Comparison of ENCODE assay signal across 21 mouse cellular contexts in genomic region chr6:39240956-39241355, GRCm38 (mm10). TPM values are rescaled to one million over a fixed set of nuclear protein-coding genes. Genes with fewer than 3 reads are reported as not detected.
A peak's percentile ranks its signal among the peaks of the same experiment; 100 is the strongest.
DNase-seq lines count a peak whose midpoint lies in the region; ATAC-seq and TF ChIP-seq lines count a peak whose summit lies in the region.
"Had no signal": no experiment of that assay in that cellular context is flagged by ENCODE, and none has a peak within 500 bp of the region (broad histone marks: within the 10 kb centered on the region; RNA-seq: fewer than 3 reads in every experiment).

No protein-coding gene starts in this region.

- H3K27me3 ChIP-seq in neural tube, embryonic 14.5 days (ENCODE audit: control insufficient read depth, insufficient read depth, low read length), result no peaks in the 10 kb centered on the region
- H3K27me3 ChIP-seq in small intestine, adult 2 months (ENCODE audit: control insufficient read depth, insufficient read depth, low read length), result no peaks in the 10 kb centered on the region
- H3K27me3 ChIP-seq in thymus, adult 2 months (ENCODE audit: control insufficient read depth, insufficient read depth, low read length), result no peaks in the 10 kb centered on the region
- H3K27me3 ChIP-seq: CH12.LX; embryonic facial prominence, embryonic 13.5 days; forebrain, embryonic 13.5 days; heart, embryonic 15.5 days; hindbrain, embryonic 13.5 days; Patski had no signal

- no peak overlapping the region for H3K4me2 ChIP-seq in neural tube, embryonic 14.5 days (ENCODE audit: low read depth, low read length)
- H3K4me2 ChIP-seq: embryonic facial prominence, embryonic 13.5 days; forebrain, embryonic 13.5 days; heart, embryonic 11.5 days; heart, embryonic 15.5 days; hindbrain, embryonic 13.5 days had no signal

- no peak overlapping the region for H3K27ac ChIP-seq in neural tube, embryonic 14.5 days (ENCODE audit: low read depth, low read length)
- H3K27ac ChIP-seq in small intestine, adult 2 months (ENCODE audit: insufficient read depth, low read depth, low read length), result peak overlapping the region; percentile 67; the same call in 1 of the 2 replicates
- H3K27ac ChIP-seq in thymus, adult 2 months (ENCODE audit: control insufficient read depth, insufficient read depth, low read length), result no peak overlapping the region
- H3K27ac ChIP-seq: embryonic facial prominence, embryonic 13.5 days; forebrain, embryonic 13.5 days; heart, adult 2 months; heart, embryonic 15.5 days; hindbrain, embryonic 13.5 days; hindbrain, postnatal 0 days had no signal

- TF ChIP-seq CTCF in small intestine, adult 2 months (IDR thresholded peaks at IDR 0.05; ENCODE audit: extremely low read depth, insufficient read length, insufficient replicate concordance, low read depth, low read length), result no peak
- TF ChIP-seq CTCF in thymus, adult 2 months (IDR thresholded peaks at IDR 0.05; ENCODE audit: borderline replicate concordance, control insufficient read depth, extremely low read depth, insufficient read depth, low read length, poor library complexity), result no peak

- no peaks in the 10 kb centered on the region for H3K36me3 ChIP-seq in neural tube, embryonic 14.5 days (ENCODE audit: control insufficient read depth, insufficient read depth, low read length)
- no peaks in the 10 kb centered on the region for H3K36me3 ChIP-seq in small intestine, adult 2 months (ENCODE audit: control insufficient read depth, insufficient read depth, low read length)
- H3K36me3 ChIP-seq in thymus, adult 2 months (ENCODE audit: control insufficient read depth, insufficient read depth, low read length), result no peaks in the 10 kb centered on the region
- H3K36me3 ChIP-seq: embryonic facial prominence, embryonic 13.5 days; heart, embryonic 15.5 days; hindbrain, embryonic 13.5 days had no signal

- H3K4me3 ChIP-seq in neural tube, embryonic 14.5 days (ENCODE audit: low read depth, low read length), result no peak overlapping the region
- H3K4me3 ChIP-seq in small intestine, adult 2 months (ENCODE audit: low read depth, low read length), result no peak overlapping the region
- no peak overlapping the region for H3K4me3 ChIP-seq in thymus, adult 2 months (ENCODE audit: control insufficient read depth, insufficient read depth, low read length)
- H3K4me3 ChIP-seq: embryonic facial prominence, embryonic 13.5 days; forebrain, embryonic 13.5 days; heart, adult 2 months; heart, embryonic 15.5 days; hindbrain, embryonic 13.5 days had no signal

- no peak overlapping the region for H3K9ac ChIP-seq in neural tube, embryonic 14.5 days (replicated peaks; ENCODE audit: low read depth, low read length)
- H3K9ac ChIP-seq: embryonic facial prominence, embryonic 13.5 days; forebrain, embryonic 13.5 days; forebrain, postnatal 0 days; heart, embryonic 15.5 days; hindbrain, embryonic 13.5 days had no signal

- peaks cover 4% of the 10 kb centered on the region; the same call in 1 of the 2 replicates for H3K4me1 ChIP-seq in neural tube, embryonic 14.5 days (ENCODE audit: control insufficient read depth, insufficient read depth, low read length)
- peaks cover 34% of the 10 kb centered on the region for H3K4me1 ChIP-seq in small intestine, adult 2 months (ENCODE audit: control insufficient read depth, insufficient read depth, insufficient read length, low read length)
- peaks cover 3% of the 10 kb centered on the region; the same call in 1 of the 2 replicates for H3K4me1 ChIP-seq in thymus, adult 2 months (replicated peaks; ENCODE audit: control insufficient read depth, insufficient read depth, low read length)

- WGBS in neural tube, embryonic 14.5 days, result 76% methylated on average over 3 of the region's 3 CpGs
- 72% methylated on average over 3 of the region's 3 CpGs for WGBS in small intestine, adult 2 months
- 87% methylated on average over 3 of the region's 3 CpGs for WGBS in thymus, adult 2 months

- no peak for DNase-seq in neural tube, embryonic 10.5 days (ENCODE audit: extremely low spot score, low spot score)
- DNase-seq in induced T-regulatory cell, adult 2 months (ENCODE audit: low read depth), result peak; percentile 78
- no peak for DNase-seq in thymus, adult 2 months
- DNase-seq in right cerebral cortex, postnatal 4 days, result no peak
- DNase-seq: cerebellum, adult 9-10 months; cerebellum, postnatal 25 days; forebrain, postnatal 0 days; gastrocnemius, postnatal 36 days had no signal

- TF ChIP-seq POLR2A in small intestine, adult 2 months (IDR thresholded peaks at IDR 0.05; ENCODE audit: low read depth, low read length), result no peak
- no peak for TF ChIP-seq POLR2A in thymus, adult 2 months (IDR thresholded peaks at IDR 0.05; ENCODE audit: control insufficient read depth, extremely low read depth, insufficient read depth, low read length, poor library complexity)

- H3K9me3 ChIP-seq in neural tube, embryonic 14.5 days (ENCODE audit: control insufficient read depth, low read length), result no peaks in the 10 kb centered on the region
- H3K9me3 ChIP-seq: embryonic facial prominence, embryonic 13.5 days; forebrain, embryonic 13.5 days; heart, embryonic 15.5 days; hindbrain, embryonic 13.5 days had no signal

- 0 out of 2 replicates have a peak, but pooled peaks have one; percentile 10 for ATAC-seq in neural tube, embryonic 14.5 days (ENCODE audit: low read depth)
- ATAC-seq in CD4-positive, CD25-positive, alpha-beta regulatory T cell, adult 4 months, result peak; percentile 36
- ATAC-seq: forebrain, embryonic 13.5 days; forebrain, postnatal 0 days; hindbrain, postnatal 0 days; intestine, embryonic 16.5 days; Patski had no signal

RNA-seq across cellular contexts. Expression of gene Kdm7a, which starts 34.4 kb away (rescaled TPM):
- 5.8 and 10.1 TPM in 2 replicates for polyA plus RNA-seq in neural tube, embryonic 14.5 days (2014; fragmentation: Nextera tagmentation; extraction: Ambion mirVana)
- polyA plus RNA-seq in CD4-positive, CD25-positive, alpha-beta regulatory T cell, adult 4 months (2017; shearing (Covaris generic)), result 10 to 100 TPM; 10.2 to 13.6 TPM
- 1.4 and 3.6 TPM in 2 replicates for polyA plus RNA-seq in small intestine, adult 2 months (2012; rRNA removed)
- 3.5 and 3.7 TPM in 2 replicates for polyA plus RNA-seq in thymus, adult 2 months (2012; rRNA removed)
